Mouse (Mus musculus) right cerebral cortex, adult 18-20 months (tissue): ENCODE measurements around the gene Npas3.

Source experiments
- DNase-seq: peaks from one replicate; pipeline ENCODE4 v3.0.0; 2022; ENCODE audit warnings: mixed read lengths

Npas3 gene

GRCm38 (mm10) chr12:53881684-53882083, 633.2 kb downstream of the Npas3 start:
- DNase-seq = no peak

GRCm38 (mm10) chr12:53882863-53883262, 634.4 kb downstream of the Npas3 start:
- DNase-seq = no peak

- no peak for DNase-seq
Measured at GRCm38 (mm10) chr12:53888624-53889023, 640.1 kb downstream of the Npas3 start.

GRCm38 (mm10) chr12:53895909-53896308, 647.4 kb downstream of the Npas3 start:
- no peak for DNase-seq

GRCm38 (mm10) chr12:53908761-53909160, 660.3 kb downstream of the Npas3 start:
- peak; percentile 31 for DNase-seq

- DNase-seq = peak; percentile 21
Measured at GRCm38 (mm10) chr12:53910192-53910591, 661.7 kb downstream of the Npas3 start.

GRCm38 (mm10) chr12:53922153-53922552, 673.7 kb downstream of the Npas3 start:
- DNase-seq = no peak

GRCm38 (mm10) chr12:53948826-53949225, 700.3 kb downstream of the Npas3 start:
- no peak for DNase-seq

- no peak for DNase-seq
Measured at GRCm38 (mm10) chr12:53962004-53962403, 713.5 kb downstream of the Npas3 start.

GRCm38 (mm10) chr12:53963534-53963933, 715.1 kb downstream of the Npas3 start:
- DNase-seq = no peak

GRCm38 (mm10) chr12:53969378-53970174, 721.1 kb downstream of the Npas3 start:
- no peak for DNase-seq

- no peak for DNase-seq
Measured at GRCm38 (mm10) chr12:53970721-53971120, 722.2 kb downstream of the Npas3 start.

GRCm38 (mm10) chr12:53973414-53973813, 724.9 kb downstream of the Npas3 start:
- no peak for DNase-seq

- DNase-seq = peak; percentile 24
Measured at GRCm38 (mm10) chr12:53981575-53982507, 733.4 kb downstream of the Npas3 start.

- no peak for DNase-seq
Measured at GRCm38 (mm10) chr12:53983946-53984345, 735.5 kb downstream of the Npas3 start.

- no peak for DNase-seq
Measured at GRCm38 (mm10) chr12:53985851-53986842, 737.7 kb downstream of the Npas3 start.

- no peak for DNase-seq
Measured at GRCm38 (mm10) chr12:53992411-53992810, 743.9 kb downstream of the Npas3 start.

- no peak for DNase-seq
Measured at GRCm38 (mm10) chr12:53995710-53996109, 747.2 kb downstream of the Npas3 start.

- no peak for DNase-seq
Measured at GRCm38 (mm10) chr12:53997141-53997540, 748.7 kb downstream of the Npas3 start.

- DNase-seq = no peak
Measured at GRCm38 (mm10) chr12:53999647-54000637, 751.5 kb downstream of the Npas3 start.

- DNase-seq = no peak
Measured at GRCm38 (mm10) chr12:54002496-54002895, 754.0 kb downstream of the Npas3 start.
